Mouse (Mus musculus) activated CD4-positive, CD25-positive, alpha-beta regulatory T cell (primary cell): ENCODE results near the gene Sh2b2. TPM values are rescaled to one million over a fixed set of nuclear protein-coding genes. Genes with fewer than 3 reads are reported as not detected.

ENCODE experiments used
- polyA plus RNA-seq, 2 experiments: library from polyadenylated mRNA; unstranded; fragments of 100-300 nt; shearing (Covaris generic); gene quantifications; one replicate each; pipeline ENCODE4 v1.2.1; 2017

Gene Sh2b2
- under 1 TPM in 1 of 2 experiments, not detected in 1; 0.77 TPM for polyA plus RNA-seq

GRCm38 (mm10) chr5:136246452-136246838, at the start of gene Sh2b2:
TSS of gene Sh2b2 (minus strand) at chr5:136246556.

GRCm38 (mm10) chr5:136198474-136199391, 47.6 kb downstream of the Sh2b2 start, which contains the start of gene Prkrip1:
TSS of gene Prkrip1 (minus strand) at chr5:136198963.

DNA sequence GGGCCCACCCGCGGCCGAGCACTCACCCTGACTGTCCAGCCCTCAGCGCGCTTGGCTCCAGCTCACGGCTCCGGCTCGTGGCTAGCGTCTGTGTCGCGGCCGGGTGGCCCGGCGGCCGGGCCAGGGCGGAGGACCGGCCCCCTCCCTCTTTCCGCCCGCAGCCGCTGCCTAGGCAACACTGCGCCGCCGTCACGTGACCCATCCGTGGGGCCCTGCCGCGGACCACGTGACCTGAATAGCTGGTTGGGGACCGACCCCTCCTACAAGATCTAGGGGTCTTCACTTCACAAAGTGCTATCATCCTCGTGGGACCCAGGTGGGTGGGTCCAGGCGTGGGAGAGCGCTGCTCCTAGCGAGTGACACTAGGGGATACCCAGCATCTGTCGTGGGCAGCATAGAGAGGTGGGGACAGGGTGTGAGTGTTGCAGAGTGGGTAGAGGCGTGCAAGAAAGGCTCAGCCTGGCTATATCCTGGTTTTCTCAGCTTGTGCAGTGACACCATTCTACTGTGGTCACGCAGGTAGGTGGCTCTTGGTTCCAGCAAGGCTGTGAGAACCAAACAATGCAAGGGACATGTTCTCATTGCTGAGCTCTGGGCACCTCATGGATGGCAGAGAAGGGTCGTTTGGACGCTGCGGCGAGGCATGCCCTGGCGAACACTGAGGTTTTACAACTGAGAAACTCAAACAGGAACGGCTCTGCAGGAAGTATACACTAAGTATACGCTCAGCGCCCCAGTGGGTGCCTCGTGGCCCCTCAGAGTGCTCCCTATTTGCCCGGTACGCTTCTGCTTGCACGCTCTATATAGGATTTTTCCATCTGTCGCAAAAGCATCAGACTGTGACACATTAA, 75.6 kb downstream of the Sh2b2 start, which contains the start of gene Orai2:
TSS of gene Orai2 (minus strand) at position 202 of the 851 bp plus-strand sequence.

Other genes starting within 250 kb of the Sh2b2 start
- under 1 TPM in 1 of 2 experiments, not detected in 1; 0.05 TPM for gene Upk3b, start 208.1 kb downstream of the Sh2b2 start, polyA plus RNA-seq
- gene Upk3bl, start 192.1 kb downstream of the Sh2b2 start, polyA plus RNA-seq: not detected
- gene Rasa4, start 162.6 kb downstream of the Sh2b2 start, polyA plus RNA-seq: 1 to 10 TPM; 2.3 to 2.7 TPM
- gene Polr2j, start 129.9 kb downstream of the Sh2b2 start, polyA plus RNA-seq: 100 to 1,000 TPM; 175 to 202 TPM
- 10 to 100 TPM; 40.2 to 43.8 TPM for gene Lrwd1, start 110.5 kb downstream of the Sh2b2 start, polyA plus RNA-seq
- 10 to 100 TPM; 60.9 to 73.3 TPM for gene Alkbh4, start 110.4 kb downstream of the Sh2b2 start, polyA plus RNA-seq
- 10 to 100 TPM; 63.9 to 77.3 TPM for gene Orai2, start 75.8 kb downstream of the Sh2b2 start, polyA plus RNA-seq
- 10 to 100 TPM; 45.0 to 45.9 TPM for gene Prkrip1, start 47.6 kb downstream of the Sh2b2 start, polyA plus RNA-seq